Mouse (Mus musculus): Measurements from ENCODE around the gene Pcnx2. TPM values are rescaled to one million over a fixed set of nuclear protein-coding genes. Genes with fewer than 3 reads are reported as not detected.

The Pcnx2 gene
- polyA plus RNA-seq, 1 experiment: 0.01 TPM

- Histone ChIP-seq H3ac (ENCODE audit: control insufficient read depth, insufficient read length) (no peak overlapping the region), H3K79me2 (ENCODE audit: control insufficient read depth, insufficient read depth) (no peaks in the 10 kb centered on the region), H3K4me2 (ENCODE audit: low read depth) (no peak overlapping the region), H3K36me3 (ENCODE audit: control insufficient read depth, insufficient read depth) (no peaks in the 10 kb centered on the region), H3K27me3 (ENCODE audit: control insufficient read depth, insufficient read depth, insufficient read length) (no peaks in the 10 kb centered on the region), H3K4me3 (no peak overlapping the region)
- TF ChIP-seq E2F4 (IDR thresholded peaks at IDR 0.05; ENCODE audit: insufficient read depth) (no peak), USF1 (IDR thresholded peaks at IDR 0.05; ENCODE audit: low read depth) (no peak), TCF3 (IDR thresholded peaks at IDR 0.05; ENCODE audit: insufficient read length, low read depth) (no peak)
Observed at GRCm38 (mm10) chr8:125744914-125745576, 153.1 kb downstream of the Pcnx2 start.

GRCm38 (mm10) chr8:125742406-125742805 lies 155.7 kb downstream of the Pcnx2 start:
- Histone ChIP-seq H3K36me3 (ENCODE audit: control insufficient read depth, insufficient read depth) (no peaks in the 10 kb centered on the region), H3K27me3 (ENCODE audit: control insufficient read depth, insufficient read depth, insufficient read length) (no peaks in the 10 kb centered on the region), H3K79me2 (ENCODE audit: control insufficient read depth, insufficient read depth) (no peaks in the 10 kb centered on the region), H3ac (ENCODE audit: control insufficient read depth, insufficient read length) (no peak overlapping the region), H3K4me2 (ENCODE audit: low read depth) (no peak overlapping the region), H3K4me3 (no peak overlapping the region)
- TF ChIP-seq MAX (IDR thresholded peaks at IDR 0.05; ENCODE audit: low read depth) (no peak), SRF (IDR thresholded peaks at IDR 0.05; ENCODE audit: control insufficient read depth, insufficient read length, low read depth) (no peak), CEBPB (IDR thresholded peaks at IDR 0.05; ENCODE audit: insufficient read depth, poor library complexity, severe bottlenecking) (no peak), USF1 (IDR thresholded peaks at IDR 0.05; ENCODE audit: low read depth) (no peak), POLR2AphosphoS2 (IDR thresholded peaks at IDR 0.05; ENCODE audit: insufficient read length, low read depth) (no peak), MYOD1 (IDR thresholded peaks at IDR 0.05; ENCODE audit: control insufficient read depth in 1 of 3, insufficient read length in 2 of 3, low read depth in 2 of 3) (no peak), POLR2A (IDR thresholded peaks at IDR 0.05; ENCODE audit: insufficient read length, low read depth) (no peak), E2F4 (IDR thresholded peaks at IDR 0.05; ENCODE audit: insufficient read depth) (no peak), TCF12 (IDR thresholded peaks at IDR 0.05; ENCODE audit: insufficient read depth, poor library complexity, severe bottlenecking) (no peak), MYOG (IDR thresholded peaks at IDR 0.05; ENCODE audit: control insufficient read depth in 1 of 3, insufficient read depth in 1 of 3, insufficient read length in 2 of 3, low read depth in 2 of 3) (no peak), TCF3 (IDR thresholded peaks at IDR 0.05; ENCODE audit: insufficient read length, low read depth) (no peak), REST (IDR thresholded peaks at IDR 0.05; ENCODE audit: insufficient read depth, insufficient read length) (no peak)

- H3K79me2 ChIP-seq (ENCODE audit: control insufficient read depth, insufficient read depth): no peaks in the 10 kb centered on the region
- H3K36me3 ChIP-seq (ENCODE audit: control insufficient read depth, insufficient read depth): no peaks in the 10 kb centered on the region
- no peak overlapping the region for H3K4me2 ChIP-seq (ENCODE audit: low read depth)
- H3K4me3 ChIP-seq: no peak overlapping the region
- no peak overlapping the region for H3ac ChIP-seq (ENCODE audit: control insufficient read depth, insufficient read length)
- no peaks in the 10 kb centered on the region for H3K27me3 ChIP-seq (ENCODE audit: control insufficient read depth, insufficient read depth, insufficient read length)
- no peak for TF ChIP-seq MAX (IDR thresholded peaks at IDR 0.05; ENCODE audit: low read depth)
Observed at GRCm38 (mm10) chr8:125741855-125742254, 156.3 kb downstream of the Pcnx2 start.

- no peaks in the 10 kb centered on the region for H3K79me2 ChIP-seq (ENCODE audit: control insufficient read depth, insufficient read depth)
- no peak overlapping the region for H3ac ChIP-seq (ENCODE audit: control insufficient read depth, insufficient read length)
- TF ChIP-seq TCF12 (IDR thresholded peaks at IDR 0.05; ENCODE audit: insufficient read depth, poor library complexity, severe bottlenecking): no peak
Observed at GRCm38 (mm10) chr8:125741377-125741776, 156.7 kb downstream of the Pcnx2 start.

GRCm38 (mm10) chr8:125740655-125741054 lies 157.5 kb downstream of the Pcnx2 start:
- Histone ChIP-seq H3K79me2 (ENCODE audit: control insufficient read depth, insufficient read depth) (no peaks in the 10 kb centered on the region), H3K4me2 (ENCODE audit: low read depth) (no peak overlapping the region), H3K36me3 (ENCODE audit: control insufficient read depth, insufficient read depth) (no peaks in the 10 kb centered on the region), H3ac (ENCODE audit: control insufficient read depth, insufficient read length) (no peak overlapping the region), H3K4me3 (no peak overlapping the region), H3K27me3 (ENCODE audit: control insufficient read depth, insufficient read depth, insufficient read length) (no peaks in the 10 kb centered on the region)
- TF ChIP-seq MAX (IDR thresholded peaks at IDR 0.05; ENCODE audit: low read depth): no peak
- TF ChIP-seq E2F4 (IDR thresholded peaks at IDR 0.05; ENCODE audit: insufficient read depth): no peak
- TF ChIP-seq MYOD1 (IDR thresholded peaks at IDR 0.05; ENCODE audit: control insufficient read depth in 1 of 3, insufficient read length in 2 of 3, low read depth in 2 of 3): no peak
- TF ChIP-seq REST (IDR thresholded peaks at IDR 0.05; ENCODE audit: insufficient read depth, insufficient read length): no peak
- TF ChIP-seq TCF3 (IDR thresholded peaks at IDR 0.05; ENCODE audit: insufficient read length, low read depth): no peak
- no peak for TF ChIP-seq CEBPB (IDR thresholded peaks at IDR 0.05; ENCODE audit: insufficient read depth, poor library complexity, severe bottlenecking)
- no peak for TF ChIP-seq POLR2AphosphoS2 (IDR thresholded peaks at IDR 0.05; ENCODE audit: insufficient read length, low read depth)
- TF ChIP-seq USF1 (IDR thresholded peaks at IDR 0.05; ENCODE audit: low read depth): no peak
- no peak for TF ChIP-seq POLR2A (IDR thresholded peaks at IDR 0.05; ENCODE audit: insufficient read length, low read depth)
- no peak for TF ChIP-seq SRF (IDR thresholded peaks at IDR 0.05; ENCODE audit: control insufficient read depth, insufficient read length, low read depth)
- TF ChIP-seq MYOG (IDR thresholded peaks at IDR 0.05; ENCODE audit: control insufficient read depth in 1 of 3, insufficient read depth in 1 of 3, insufficient read length in 2 of 3, low read depth in 2 of 3): no peak
- TF ChIP-seq TCF12 (IDR thresholded peaks at IDR 0.05; ENCODE audit: insufficient read depth, poor library complexity, severe bottlenecking): no peak

More at GRCm38 (mm10) chr8:125741377-125741776, 156.7 kb downstream of the Pcnx2 start:
- Histone ChIP-seq H3K4me2 (ENCODE audit: low read depth) (no peak overlapping the region), H3K4me3 (no peak overlapping the region), H3K36me3 (ENCODE audit: control insufficient read depth, insufficient read depth) (no peaks in the 10 kb centered on the region), H3K27me3 (ENCODE audit: control insufficient read depth, insufficient read depth, insufficient read length) (no peaks in the 10 kb centered on the region)

Data from myocyte (in vitro differentiated cells).